Mouse (Mus musculus) common myeloid progenitor, adult 5-6 weeks (primary cell): ENCODE measurements around the gene Lnx2. TPM values are rescaled to one million over a fixed set of nuclear protein-coding genes. Genes with fewer than 3 reads are reported as not detected.

Experiments
- ATAC-seq: replicated peaks from 2 replicates; pipeline ENCODE4 v1.8.0; 2016; ENCODE audit warnings: low read depth, mild to moderate bottlenecking, moderate TSS enrichment, inconsistent platforms; ENCODE audit not compliant: poor library complexity, severe bottlenecking
- total RNA-seq: library from RNA; stranded (forward); fragments of 200-1000, 187-1606 nt; gene quantifications from 2 replicates; pipeline ENCODE4 v1.2.3, GENCODE M21; 2017

Lnx2 gene
- total RNA-seq, 1 experiment from 2014 or later, result 10.8 TPM

DNA sequence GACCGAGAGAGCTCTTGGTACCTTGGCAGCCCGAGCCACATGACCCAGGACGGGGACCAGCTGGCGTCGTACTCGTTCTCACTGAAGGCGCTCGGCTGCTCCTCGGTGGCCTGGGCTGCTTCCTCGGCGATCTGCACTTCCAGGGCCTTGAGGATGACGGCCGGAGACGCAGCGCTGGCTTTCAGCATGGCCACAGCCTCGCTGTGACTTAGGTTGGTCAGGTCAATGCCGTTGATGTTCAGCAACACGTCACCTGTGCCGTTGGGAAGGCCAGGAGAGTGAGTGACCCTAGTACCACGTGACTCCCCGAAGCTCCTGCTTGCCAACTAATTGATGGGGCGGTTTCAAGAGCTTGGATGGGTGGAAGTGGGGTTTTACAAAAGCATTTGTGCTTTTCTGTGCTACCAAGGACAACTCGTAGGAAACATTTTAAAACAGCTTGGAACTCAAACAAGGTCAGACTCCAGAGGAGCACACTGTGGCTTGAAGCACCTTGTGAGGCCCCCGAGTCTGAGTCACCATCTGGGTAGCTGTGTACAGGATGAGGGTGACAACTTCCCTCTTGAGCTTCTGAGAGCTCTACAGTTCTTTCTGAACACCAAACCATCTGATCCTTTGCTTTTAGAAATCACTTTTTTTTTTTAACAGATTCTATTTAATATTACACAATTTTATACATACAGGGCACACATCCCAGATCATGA is 51.9 kb downstream of the Lnx2 start:
- ATAC-seq, result no peak

DNA sequence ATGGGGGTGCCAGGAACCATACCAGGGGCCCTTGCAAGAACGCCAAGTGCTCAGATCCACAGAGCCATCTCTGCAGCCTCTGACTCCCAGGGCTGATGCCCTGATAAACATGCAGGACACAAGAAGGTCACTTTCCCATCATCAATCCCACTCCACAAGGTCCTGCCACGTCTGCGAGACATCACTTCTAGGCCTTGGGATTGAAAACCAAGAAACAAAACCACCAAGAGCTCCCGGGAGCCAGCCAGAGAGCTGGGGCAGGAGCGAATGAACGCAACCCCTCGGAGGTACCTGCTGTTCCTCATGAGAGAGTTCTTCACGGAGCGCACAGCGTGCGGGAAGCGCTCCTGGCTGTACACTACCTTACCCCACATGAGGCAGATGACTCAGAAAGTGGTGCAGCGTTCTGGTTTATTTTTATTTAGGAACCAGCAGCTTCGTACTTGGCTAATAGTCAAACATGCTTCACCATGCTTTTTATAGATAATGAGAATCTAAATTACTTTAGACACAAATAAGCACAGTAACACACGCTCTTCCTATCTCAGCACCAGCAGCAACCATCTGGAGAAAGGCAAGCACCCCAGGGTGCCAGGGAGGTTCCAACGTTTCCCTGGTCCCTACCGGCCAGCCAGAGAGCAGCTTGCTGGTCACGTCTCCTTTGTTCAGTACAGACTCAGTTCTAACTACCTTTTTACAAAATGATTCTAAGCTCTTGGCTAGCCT is 53.0 kb downstream of the Lnx2 start:
- ATAC-seq, result no peak

DNA sequence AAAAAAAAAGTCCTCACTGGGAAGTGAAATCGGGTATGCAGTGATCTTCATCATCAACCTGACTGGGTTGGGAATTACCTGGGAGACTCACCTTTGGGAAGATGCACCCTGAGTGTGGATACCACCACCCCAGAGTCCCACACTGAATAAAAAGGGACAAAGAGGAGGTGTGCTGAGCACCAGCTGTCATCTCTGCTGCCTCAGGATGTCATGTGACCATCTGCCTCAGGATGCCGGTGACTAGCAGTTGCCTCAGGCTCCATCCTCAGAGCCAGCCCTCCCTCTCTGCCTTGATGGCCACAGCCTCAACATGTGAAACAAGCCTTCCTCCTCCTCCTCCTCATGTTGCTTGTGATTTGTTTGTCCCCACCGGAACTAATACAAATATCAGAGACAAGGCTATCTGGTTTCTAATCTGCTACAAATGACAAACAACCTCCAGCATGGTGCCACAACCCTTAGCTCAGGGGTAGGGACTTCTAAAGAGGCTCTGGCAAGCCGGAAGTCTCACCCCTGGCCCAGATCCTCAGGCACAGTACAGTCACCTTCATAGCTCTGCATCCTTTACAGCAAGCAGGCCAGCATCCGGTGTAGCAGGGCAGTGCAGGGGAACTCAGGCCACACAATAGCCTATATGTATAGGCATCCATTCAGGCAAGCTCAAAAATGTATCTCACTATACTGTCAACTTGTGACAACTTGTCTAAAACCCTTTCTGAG is 54.7 kb downstream of the Lnx2 start:
- ATAC-seq, result no peak

DNA sequence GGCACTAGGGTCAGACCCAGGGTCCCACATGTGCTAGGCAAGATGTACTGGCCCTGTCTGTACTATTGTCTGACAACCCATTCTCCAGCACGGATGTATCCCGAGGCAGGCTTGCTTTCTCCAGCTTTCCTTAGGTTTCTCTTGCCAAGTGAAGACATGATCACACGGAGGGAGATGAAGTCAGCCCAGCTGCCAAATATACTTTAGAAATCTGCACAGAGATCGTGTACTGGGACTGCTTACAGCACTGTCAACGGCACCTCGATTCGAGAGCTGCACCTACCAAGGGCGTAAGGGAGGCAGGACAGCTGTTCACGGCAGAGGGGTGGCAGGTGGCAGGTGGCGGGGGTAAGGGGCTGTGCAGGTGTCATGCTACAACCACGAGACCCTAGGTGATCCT is 55.8 kb downstream of the Lnx2 start:
- no peak for ATAC-seq

DNA sequence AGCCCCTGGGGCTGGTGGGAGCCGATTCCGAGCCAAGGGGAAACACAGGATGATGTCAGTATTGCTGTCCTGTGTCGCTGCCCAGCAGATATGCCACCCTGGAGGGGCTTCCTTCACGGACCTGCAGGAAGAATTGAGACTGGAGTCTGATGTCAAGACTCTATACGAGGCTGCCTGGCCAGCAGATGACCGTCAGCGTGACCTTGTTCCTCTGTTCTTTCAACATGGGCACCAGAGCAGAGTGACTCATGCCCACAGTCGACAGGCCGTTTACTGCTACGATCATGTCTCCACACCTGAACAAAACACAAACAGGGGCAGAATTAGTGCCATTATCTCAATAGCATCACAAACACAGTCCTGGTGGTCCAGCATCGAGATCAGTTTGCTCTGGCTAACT is 57.6 kb downstream of the Lnx2 start:
- ATAC-seq, result no peak

DNA sequence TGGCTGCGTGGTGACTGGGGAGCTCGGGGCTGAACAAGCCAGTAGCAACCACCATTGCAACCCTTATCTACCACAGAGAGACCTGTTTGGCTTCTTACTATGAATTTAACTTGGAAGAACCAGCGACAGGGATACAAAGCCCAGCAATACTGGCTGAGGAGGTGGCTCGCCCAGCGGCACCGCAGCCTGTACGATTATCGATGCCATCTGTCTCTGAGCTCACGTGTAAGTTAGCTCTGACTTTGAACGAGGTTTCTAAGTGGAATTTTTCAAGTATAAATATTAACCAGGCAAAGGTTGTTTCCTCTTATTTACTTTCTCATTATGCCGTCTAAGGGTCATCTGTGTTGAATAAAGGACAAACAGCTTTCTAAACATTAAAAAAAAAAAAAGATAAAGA is 58.9 kb downstream of the Lnx2 start:
- no peak for ATAC-seq

DNA sequence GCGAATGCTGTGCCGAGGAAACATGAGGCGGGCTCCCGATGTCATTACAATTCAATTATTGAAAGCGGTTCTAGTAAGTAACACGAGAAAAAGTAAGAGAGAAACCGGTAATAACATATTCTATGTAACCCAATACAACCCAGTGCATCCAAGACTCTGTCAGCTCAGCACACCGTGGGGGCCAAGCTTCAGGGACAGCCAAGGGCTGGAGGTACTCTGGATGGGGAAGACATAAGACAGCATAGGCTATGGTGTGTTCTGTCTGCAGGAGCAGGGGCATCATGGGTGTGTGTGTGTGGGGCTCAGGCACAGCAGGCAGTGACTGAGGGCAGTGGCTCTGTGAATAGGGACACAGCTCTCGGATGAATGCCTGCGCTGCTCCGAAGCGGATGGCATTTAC is 59.8 kb downstream of the Lnx2 start:
- no peak for ATAC-seq

DNA sequence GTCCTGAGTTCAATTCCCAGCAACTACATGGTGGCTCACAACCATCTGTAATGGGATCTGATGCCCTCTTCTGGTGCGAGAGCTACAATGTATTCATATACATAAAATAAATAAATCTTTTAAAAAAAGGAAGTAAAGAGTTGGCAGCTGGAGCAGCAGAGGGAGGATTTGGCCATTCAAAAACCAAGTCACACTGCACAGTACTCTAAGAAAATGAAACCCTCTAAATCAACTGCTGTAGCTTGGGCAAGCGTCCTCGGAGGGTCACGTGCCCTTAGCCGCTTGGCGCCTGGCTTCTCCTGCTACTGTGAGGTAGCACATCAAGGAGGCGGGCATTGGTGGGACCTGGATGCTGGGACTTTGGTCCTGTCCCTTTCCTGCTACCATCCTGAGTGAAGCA is 61.2 kb downstream of the Lnx2 start:
- ATAC-seq, result peak; percentile 81

DNA sequence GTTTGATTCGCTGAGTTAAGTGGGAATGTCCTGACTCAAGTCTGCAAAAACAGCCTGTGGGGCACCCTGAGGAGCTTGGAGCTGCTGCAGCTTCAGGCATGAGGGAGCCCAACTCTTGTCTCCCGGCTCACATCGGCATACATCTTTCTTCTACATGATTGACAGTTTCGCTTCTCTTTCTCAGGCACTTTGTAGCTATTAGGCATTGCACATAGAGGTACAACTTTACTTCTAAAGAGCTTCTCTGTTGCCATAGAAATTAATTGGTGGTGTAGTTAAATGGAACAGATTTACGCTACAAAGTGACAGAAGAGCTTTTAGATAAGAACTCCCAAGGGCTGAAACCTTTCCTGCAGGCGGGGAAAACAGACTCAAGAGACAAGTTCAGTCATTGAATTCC is 62.5 kb downstream of the Lnx2 start:
- no peak for ATAC-seq

DNA sequence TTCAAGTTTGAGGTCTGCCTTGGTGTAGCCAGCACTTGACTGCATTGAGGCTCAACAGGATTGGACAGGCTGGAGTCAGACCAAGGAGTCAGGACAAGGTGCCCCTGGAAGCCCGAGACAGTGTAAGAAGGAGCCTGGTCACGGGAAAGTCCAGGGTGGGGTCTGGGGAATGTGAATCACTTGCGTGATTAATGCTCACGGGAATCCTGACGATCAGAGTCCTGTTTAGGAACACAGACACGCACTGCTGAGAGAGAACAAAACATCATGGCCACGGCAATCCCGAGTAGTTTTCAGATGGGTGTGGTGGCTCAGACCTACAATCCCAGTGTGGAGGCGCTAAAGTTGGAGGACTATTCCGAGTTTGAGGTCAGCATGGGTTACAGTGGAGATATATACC is 65.1 kb downstream of the Lnx2 start:
- no peak for ATAC-seq

DNA sequence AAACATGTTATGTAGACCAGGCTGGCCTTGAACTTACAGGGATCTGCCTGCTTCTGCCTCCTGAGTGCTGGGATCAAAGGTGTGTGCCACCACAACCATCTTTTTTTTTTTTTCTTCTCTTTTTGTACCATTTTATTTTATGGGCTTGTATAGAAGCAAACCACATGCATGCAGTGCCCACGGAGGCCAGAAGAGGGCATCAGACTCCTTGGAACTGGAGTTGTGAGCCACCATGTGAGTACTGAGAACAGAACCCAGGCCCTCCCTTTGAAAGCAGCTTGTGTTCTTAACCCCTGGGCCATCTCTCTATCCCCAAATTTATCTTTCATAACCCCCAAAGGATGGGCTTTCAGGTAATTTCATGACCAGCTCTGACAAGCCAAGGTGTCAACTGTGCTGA is 73.1 kb downstream of the Lnx2 start:
- ATAC-seq, result no peak

DNA sequence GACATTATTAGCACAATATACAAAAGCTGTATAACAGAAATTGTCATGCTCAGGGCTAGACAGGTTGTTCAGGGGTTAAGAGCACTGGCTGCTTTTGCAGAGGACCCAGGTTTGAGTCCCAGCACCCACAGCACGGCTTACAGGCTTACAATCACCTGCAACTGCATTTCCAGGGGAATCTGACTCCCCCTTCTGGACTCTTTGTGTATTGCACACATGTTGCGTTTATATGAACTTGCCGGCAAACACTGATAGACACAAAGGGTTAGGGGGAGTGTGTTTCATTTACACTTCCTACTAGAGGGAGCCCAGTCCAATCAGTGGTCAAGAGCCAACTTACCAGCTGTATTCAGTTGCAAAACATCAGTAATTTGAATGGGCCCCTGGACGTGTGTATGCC is 75.1 kb downstream of the Lnx2 start:
- no peak for ATAC-seq

DNA sequence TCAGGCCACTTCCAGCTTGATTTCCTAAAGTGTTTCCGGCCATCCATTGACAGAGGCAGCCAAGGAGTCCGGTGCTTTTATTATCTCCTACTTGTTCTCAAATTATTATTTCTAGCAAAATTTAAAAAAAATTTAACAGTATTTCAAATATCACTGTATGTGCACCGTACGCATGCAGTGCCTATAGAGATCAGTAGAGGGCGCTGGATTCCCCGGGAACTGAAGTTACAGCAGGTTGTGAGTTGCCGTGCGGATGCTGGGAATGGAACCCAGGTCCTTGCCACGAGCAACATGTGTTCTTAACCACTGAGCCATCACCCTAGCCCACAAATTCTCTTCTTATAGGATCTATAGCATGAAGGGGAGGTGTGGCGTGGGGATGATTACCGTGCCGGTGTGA is 77.6 kb downstream of the Lnx2 start:
- ATAC-seq, result no peak

DNA sequence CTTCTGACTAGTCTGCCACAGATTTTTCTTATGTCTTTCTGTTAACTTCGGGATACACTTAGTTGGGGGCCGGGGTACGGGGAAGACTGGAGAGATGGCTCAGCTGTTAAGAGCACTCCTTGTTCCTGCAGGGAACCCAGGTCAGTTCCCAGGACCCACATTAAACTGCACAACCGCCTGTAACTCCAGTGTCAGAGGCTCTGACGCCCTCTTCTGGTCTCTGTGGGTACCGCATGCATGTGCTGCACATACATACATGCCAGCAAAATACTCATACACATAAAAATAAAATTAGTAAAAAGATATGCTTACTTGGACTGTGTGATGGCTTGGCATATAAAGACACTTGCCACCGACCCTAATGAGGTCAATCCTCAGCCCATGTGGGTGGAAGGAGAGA is 79.6 kb downstream of the Lnx2 start:
- ATAC-seq, result no peak

DNA sequence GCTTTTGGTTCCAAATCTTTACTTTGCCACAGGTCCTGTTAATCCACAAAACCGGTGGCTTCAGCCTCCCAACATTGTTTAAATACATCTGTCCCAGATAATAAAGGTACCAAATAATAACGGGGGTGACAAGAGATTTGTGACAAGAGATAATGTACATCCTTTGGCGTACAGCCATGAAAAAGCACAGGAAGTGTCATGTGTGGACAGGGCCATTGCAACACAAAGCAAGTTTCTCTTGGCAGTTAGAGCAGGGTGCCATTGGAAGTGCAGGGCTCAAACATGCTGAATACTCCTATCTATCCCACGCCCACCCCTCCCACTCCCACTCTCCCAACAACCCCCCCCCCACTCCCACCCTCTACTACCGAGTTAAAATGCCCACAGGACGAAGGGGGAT is 81.4 kb downstream of the Lnx2 start:
- ATAC-seq, result no peak

DNA sequence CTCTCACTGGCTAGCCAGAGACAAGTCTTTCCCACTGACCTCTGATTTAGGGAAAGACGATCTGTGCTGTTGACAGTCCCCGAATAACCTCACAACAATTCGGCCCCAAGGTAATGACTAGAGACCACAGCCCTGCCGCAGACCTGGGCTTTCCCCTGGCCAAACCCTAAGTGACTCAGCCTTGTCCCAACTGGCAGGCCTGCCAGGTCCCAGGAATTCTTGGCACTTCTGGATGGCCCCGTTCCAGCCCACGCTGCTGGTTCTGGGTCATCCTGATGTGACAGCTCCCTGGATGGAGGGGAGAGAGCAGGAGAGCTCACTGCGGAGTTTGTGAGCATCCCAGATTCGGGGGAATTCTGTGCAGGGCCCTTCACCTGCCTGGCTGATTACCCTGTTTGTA is 82.9 kb downstream of the Lnx2 start:
- no peak for ATAC-seq

DNA sequence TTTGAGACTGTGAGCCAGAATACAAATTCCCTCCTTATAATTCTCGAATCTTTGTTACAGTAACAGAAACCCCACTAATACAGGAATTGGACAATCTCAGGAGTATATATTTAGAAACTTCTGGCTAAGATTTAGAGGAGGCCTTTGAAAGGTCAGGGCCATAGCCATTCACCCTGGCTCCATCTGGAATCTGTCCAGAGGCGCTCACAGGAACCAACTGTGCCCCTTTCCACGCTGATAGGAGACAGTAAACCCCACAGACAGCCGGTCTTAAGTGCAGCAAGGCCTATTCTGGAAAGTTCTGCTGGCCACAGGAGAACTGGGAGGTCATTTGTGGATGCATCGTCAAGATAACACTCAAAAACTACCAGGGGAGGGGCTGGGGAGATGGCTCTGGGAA is 87.3 kb downstream of the Lnx2 start:
- no peak for ATAC-seq

DNA sequence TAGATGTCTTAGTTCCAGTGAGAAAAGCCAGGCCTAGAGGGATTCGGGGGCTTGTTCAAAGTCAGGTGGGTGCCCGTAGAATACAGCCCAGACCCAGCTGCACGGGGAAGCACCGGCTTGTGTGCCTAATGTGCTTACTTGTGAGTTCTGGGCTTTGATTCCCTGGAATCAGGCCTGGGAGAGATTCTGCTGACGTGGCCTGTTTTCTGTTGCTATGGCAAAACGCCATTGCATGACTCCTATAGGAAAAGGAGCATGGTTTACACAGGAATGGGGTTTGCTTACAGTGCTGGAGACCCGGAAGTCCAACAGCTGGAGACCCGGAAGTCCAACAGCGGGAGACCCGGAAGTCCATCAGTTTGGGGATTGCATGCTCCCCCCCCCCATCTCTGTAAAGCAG is 88.8 kb downstream of the Lnx2 start:
- ATAC-seq, result no peak

DNA sequence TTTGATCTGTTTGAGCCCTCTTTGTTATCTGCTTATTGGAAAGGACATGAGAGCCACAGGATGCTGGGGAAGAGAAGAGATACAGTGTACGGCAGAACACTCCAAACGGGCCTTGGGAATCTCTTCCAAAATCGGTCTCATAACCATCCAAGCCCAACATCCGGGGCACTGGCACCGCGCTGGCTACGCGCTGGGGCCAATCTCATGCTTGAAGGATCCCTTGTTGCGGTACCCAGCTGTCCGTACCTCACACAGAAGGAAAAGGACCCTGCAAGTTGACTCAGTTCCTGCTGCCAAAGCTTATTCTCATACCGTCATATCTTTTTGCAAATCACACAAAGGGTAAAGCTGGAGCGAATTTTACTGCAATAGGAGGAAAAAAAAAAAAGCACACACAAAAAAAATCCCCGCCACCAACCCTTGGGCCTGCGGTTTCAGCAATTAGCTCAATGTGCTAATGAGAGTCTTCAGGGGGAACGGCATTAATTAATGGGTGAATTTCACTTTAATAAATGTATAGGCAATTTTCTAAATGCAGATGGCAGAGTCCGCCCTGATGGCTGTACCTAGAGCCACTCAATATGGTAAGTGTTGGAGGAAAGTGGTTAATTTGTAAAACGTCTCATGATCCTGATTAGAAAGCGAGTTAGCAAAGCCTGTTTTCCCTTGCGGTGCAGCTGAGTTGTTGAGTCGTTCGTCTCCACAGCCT is 90.5 kb downstream of the Lnx2 start:
- ATAC-seq, result no peak

DNA sequence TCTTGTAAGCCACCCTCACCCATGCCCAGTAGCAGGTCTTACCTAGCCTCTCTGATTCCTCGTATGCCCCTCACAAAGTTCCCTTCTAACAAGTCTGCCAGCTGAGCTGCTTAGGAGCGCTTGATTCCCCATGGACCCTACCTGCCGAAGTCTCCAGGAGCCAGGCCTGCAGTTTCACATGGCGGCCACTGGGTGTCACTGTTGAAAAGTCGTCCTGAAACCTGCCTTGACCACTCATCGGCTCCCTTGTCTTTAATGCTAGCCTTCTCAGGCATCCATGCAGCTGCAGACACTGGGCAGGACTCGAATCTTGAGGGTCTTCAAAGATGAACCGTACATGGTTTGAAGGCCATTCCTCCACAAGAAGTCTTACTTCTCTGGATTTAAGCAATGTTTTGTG is 93.2 kb downstream of the Lnx2 start:
- peak; percentile 85 for ATAC-seq

DNA sequence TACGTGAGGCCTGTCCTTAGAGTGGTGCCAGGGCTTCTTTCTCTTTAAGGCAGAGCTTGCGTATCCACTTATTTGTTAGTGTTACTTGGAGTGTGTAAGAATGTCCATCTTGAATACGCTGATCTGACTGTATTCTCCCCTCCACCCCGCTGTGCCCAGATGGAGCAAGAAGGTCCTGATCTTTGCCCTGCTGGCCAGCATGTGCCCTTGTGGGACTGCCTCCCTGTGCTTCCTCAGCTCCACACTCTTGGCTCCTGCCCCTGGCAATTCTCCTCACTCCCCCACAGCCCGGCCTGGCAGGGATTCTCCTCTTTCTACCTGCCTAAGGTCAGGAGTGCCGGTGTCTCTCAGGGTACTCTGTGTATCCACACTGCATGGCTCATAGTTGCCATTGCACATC is 95.0 kb downstream of the Lnx2 start:
- ATAC-seq, result no peak
